Mouse (Mus musculus) intestine, embryonic 14.5 days (tissue): ENCODE data around the gene Radil. TPM values are rescaled to one million over a fixed set of nuclear protein-coding genes. Genes with fewer than 3 reads are reported as not detected.

Experiments
- ATAC-seq: fragments of 200-750 bp; cut with Nextera tagmentation; replicated peaks from 2 replicates; pipeline ENCODE4 v1.8.0; 2017; ENCODE audit warnings: low read depth, moderate number of reproducible peaks, moderate TSS enrichment, moderate library complexity; ENCODE audit not compliant: low FRiP score, low TSS enrichment
- DNase-seq: peaks from one replicate; pipeline ENCODE4 v3.0.0-alpha.2; 2018; ENCODE audit warnings: low spot score
- H3K27ac ChIP-seq: fragments of 300-500 bp; sonication (generic); 2 replicates; pipeline ENCODE4 v1.5.1; 2014; ENCODE audit warnings: low read depth, mild to moderate bottlenecking, control low read depth
- H3K27me3 ChIP-seq: fragments of 300-500 bp; sonication (generic); replicated peaks from 2 replicates; pipeline ENCODE4 v1.6.1; 2014; ENCODE audit warnings: low read length, control low read depth; ENCODE audit not compliant: control insufficient read depth, insufficient read depth
- H3K36me3 ChIP-seq: fragments of 300-500 bp; sonication (generic); 2 replicates; pipeline ENCODE4 v1.6.1; 2014; ENCODE audit warnings: low read length, control low read depth; ENCODE audit not compliant: control insufficient read depth, insufficient read depth
- H3K4me1 ChIP-seq: fragments of 300-500 bp; sonication (generic); replicated peaks from 2 replicates; pipeline ENCODE4 v1.6.1; 2014; ENCODE audit warnings: low read length, control low read depth, mixed read lengths; ENCODE audit not compliant: control insufficient read depth, insufficient read depth
- H3K4me2 ChIP-seq: fragments of 300-500 bp; sonication (generic); 2 replicates; pipeline ENCODE4 v1.6.1; 2014; ENCODE audit warnings: low read length
- H3K4me3 ChIP-seq: fragments of 300-500 bp; sonication (generic); 2 replicates; pipeline ENCODE4 v1.5.1; 2014; ENCODE audit warnings: low read depth, low read length, control low read depth, mixed read lengths
- H3K9ac ChIP-seq: fragments of 300-500 bp; sonication (generic); 2 replicates; pipeline ENCODE4 v1.6.1; 2014; ENCODE audit warnings: mild to moderate bottlenecking, low read length
- H3K9me3 ChIP-seq: fragments of 300-500 bp; sonication (generic); 2 replicates; pipeline ENCODE4 v1.6.1; 2016; ENCODE audit warnings: low read length, control low read depth; ENCODE audit not compliant: control insufficient read depth
- WGBS: fragments of 180-500 bp; shearing (Covaris S2); extraction: QIAGEN DNeasy Blood & Tissue Kit; methylation state at CpG from one replicate; pipeline ENCODE4 v1.1.7; 2014; 5-methylcytosine and 5-hydroxymethylcytosine counted together
- polyA plus RNA-seq: library from polyadenylated mRNA; unstranded; fragments of >200 nt; fragmentation: Nextera tagmentation; extraction: Ambion mirVana; gene quantifications from 2 replicates; pipeline ENCODE4 v1.2.1, GENCODE M21; 2014

Gene Radil
- polyA plus RNA-seq, 1 experiment from 2014 or later = 2.5 TPM

DNA sequence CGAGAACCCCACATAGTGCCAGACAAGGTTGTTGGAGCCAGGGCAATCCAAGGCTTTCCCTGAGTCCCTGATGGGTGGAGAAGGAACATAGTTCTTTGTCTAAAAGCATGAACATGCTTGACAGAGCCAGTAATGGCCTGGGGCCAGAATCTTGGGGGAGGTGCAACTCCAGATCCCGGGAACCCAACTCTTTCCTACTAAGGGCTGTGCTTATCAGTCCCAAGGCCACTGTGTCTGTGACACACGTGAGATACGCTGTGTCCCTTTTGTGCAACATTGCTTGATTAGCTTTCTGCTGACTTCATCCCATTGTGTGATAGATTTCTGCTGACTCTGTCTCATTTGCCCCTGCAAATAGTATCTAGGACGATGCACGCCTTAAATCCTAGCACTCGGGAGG, 25.9 kb upstream of the Radil start:
- DNase-seq (no peak), ATAC-seq (no peak)
- WGBS = 87% methylated on average over 7 of the region's 7 CpGs
- Histone ChIP-seq H3K27ac (no peak overlapping the region), H3K9ac (no peak overlapping the region), H3K4me2 (no peak overlapping the region), H3K4me1 (no peaks in the 10 kb centered on the region), H3K4me3 (no peak overlapping the region), H3K27me3 (no peaks in the 10 kb centered on the region), H3K36me3 (no peaks in the 10 kb centered on the region), H3K9me3 (no peaks in the 10 kb centered on the region)

- Histone ChIP-seq H3K9me3 (no peaks in the 10 kb centered on the region), H3K36me3 (no peaks in the 10 kb centered on the region), H3K27me3 (no peaks in the 10 kb centered on the region), H3K27ac (no peak overlapping the region), H3K9ac (no peak overlapping the region), H3K4me1 (no peaks in the 10 kb centered on the region), H3K4me3 (no peak overlapping the region), H3K4me2 (no peak overlapping the region)
- ATAC-seq (no peak), DNase-seq (no peak)
- 83% methylated on average over 8 of the region's 8 CpGs for WGBS
These were observed 23.6 kb upstream of the Radil start for GRCm38 (mm10) chr5:142574323-142575057.

- H3K4me2 ChIP-seq = no peak overlapping the region
- DNase-seq = no peak
- H3K36me3 ChIP-seq = no peaks in the 10 kb centered on the region
- H3K27ac ChIP-seq = no peak overlapping the region
- H3K4me3 ChIP-seq = no peak overlapping the region
- H3K9me3 ChIP-seq = no peaks in the 10 kb centered on the region; the same call in 1 of the 2 replicates
- H3K9ac ChIP-seq = no peak overlapping the region
- no peaks in the 10 kb centered on the region for H3K4me1 ChIP-seq
- no peak for ATAC-seq
- no peaks in the 10 kb centered on the region for H3K27me3 ChIP-seq
- 94% methylated on average over 1 of the region's 1 CpGs for WGBS
These were observed 13.7 kb upstream of the Radil start for GRCm38 (mm10) chr5:142564606-142565005.

DNA sequence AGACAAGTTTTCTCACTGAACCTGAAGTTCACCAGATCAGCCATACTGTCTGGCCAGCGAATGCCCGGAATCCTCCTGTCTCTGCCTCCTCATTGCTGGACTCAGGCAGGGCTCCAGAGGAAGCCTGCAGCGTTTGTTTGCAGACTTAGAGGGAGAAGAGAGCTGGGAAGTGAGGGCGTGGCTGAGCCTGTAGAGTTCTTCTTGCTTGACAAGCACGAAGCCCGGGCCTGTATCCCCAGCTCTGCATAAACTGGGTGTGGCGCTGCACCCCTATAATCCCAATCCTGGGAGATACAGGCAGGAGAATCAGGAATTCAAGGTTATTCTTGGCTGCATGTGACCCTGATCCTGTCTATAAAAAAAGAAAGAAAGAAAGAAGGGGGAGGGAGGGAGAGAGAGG, 9.4 kb upstream of the Radil start:
- Histone ChIP-seq H3K27ac (no peak overlapping the region), H3K9ac (no peak overlapping the region), H3K27me3 (no peaks in the 10 kb centered on the region), H3K4me2 (no peak overlapping the region), H3K4me1 (no peaks in the 10 kb centered on the region), H3K4me3 (no peak overlapping the region), H3K9me3 (no peaks in the 10 kb centered on the region), H3K36me3 (no peaks in the 10 kb centered on the region)
- DNase-seq (no peak), ATAC-seq (no peak)
- 47% methylated on average over 7 of the region's 7 CpGs for WGBS

DNA sequence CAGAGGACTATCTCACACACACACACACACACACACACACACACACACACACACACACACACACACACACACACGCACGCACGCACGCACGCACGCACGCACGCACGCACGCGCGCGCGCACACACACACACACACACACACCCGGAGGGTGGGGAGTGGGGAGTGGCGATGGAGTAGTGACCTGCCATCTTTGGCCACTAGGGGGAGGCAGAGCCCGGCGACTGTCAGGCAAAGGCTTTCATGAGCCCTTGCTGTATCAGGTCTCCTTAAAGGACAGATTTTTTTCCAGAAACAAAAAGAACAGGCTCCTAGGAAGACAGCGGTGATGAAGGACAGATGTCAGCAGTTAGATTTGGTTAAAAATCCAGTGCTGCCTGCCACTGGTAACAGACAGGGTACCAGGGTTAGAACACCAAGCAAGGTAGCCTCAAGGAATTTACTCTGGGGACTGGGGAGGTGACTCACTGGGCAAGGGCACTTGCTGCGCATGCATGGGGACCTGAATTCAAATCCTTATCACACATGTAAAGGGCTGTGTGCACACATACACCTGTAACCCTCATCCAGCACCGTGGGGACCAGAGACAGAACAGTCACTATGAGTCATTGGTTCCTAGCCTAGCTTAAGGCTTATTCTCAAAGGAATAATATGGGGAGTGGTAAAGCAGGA, 6.6 kb upstream of the Radil start:
- 33% methylated on average over 21 of the region's 21 CpGs for WGBS
- Histone ChIP-seq H3K4me1 (no peaks in the 10 kb centered on the region), H3K4me3 (no peak overlapping the region), H3K9me3 (no peaks in the 10 kb centered on the region), H3K4me2 (no peak overlapping the region), H3K27me3 (no peaks in the 10 kb centered on the region), H3K27ac (no peak overlapping the region), H3K36me3 (no peaks in the 10 kb centered on the region), H3K9ac (no peak overlapping the region)
- DNase-seq = peak; percentile 87
- ATAC-seq = 0 out of 2 replicates have a peak, but pooled peaks have one; percentile 79

DNA sequence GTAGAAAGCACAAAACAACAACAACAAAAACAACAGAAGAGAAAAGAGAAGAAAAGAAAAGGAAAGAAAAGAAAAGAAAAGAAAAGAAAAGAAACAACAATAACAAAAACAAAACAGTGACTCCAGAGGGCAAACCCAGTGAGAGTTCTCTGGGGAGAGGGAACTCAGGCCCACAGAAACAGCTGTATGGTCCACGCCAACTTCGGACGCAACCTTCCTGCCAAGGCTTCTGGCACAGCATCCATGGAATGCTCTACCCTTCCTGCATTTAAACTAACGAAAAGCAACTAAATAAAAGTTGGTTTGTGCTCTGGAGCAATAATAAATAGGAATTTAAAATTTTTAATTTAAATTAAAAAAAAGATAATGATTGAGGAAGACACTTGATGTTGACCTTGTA, 5.8 kb upstream of the Radil start:
- ATAC-seq = no peak

GRCm38 (mm10) chr5:142555866-142556265, 5.0 kb upstream of the Radil start:
- 87% methylated on average over 5 of the region's 5 CpGs for WGBS
- H3K36me3 ChIP-seq = no peaks in the 10 kb centered on the region

More for the DNA sequence above, 5.8 kb upstream of the Radil start:
- Histone ChIP-seq H3K27ac (no peak overlapping the region), H3K4me2 (no peak overlapping the region), H3K36me3 (no peaks in the 10 kb centered on the region), H3K9me3 (no peaks in the 10 kb centered on the region), H3K27me3 (no peaks in the 10 kb centered on the region), H3K4me3 (no peak overlapping the region), H3K9ac (no peak overlapping the region), H3K4me1 (no peaks in the 10 kb centered on the region)
- no peak for DNase-seq
- WGBS = 97% methylated on average over 4 of the region's 4 CpGs

GRCm38 (mm10) chr5:142549961-142550705, 765 bp downstream of the Radil start:
- H3K9me3 ChIP-seq = no peaks in the 10 kb centered on the region
- H3K4me3 ChIP-seq = peak overlapping the region; percentile 49
- under 1% methylated on average over 31 of the region's 31 CpGs for WGBS
- peaks cover 12% of the 10 kb centered on the region for H3K4me1 ChIP-seq
- peak; percentile 80 for DNase-seq
- ATAC-seq = peak; percentile 40
- H3K36me3 ChIP-seq = no peaks in the 10 kb centered on the region
- H3K27me3 ChIP-seq = 0 out of 2 replicates have a peak, but pooled peaks cover 2% of the 10 kb centered on the region
- H3K9ac ChIP-seq = peak overlapping the region; percentile 44
- peak overlapping the region; percentile 5; the same call in 1 of the 2 replicates for H3K27ac ChIP-seq
- peak overlapping the region; percentile 100 for H3K4me2 ChIP-seq

More at GRCm38 (mm10) chr5:142555866-142556265, 5.0 kb upstream of the Radil start:
- no peak overlapping the region for H3K4me2 ChIP-seq
- H3K27ac ChIP-seq = no peak overlapping the region
- ATAC-seq = no peak
- H3K9ac ChIP-seq = no peak overlapping the region
- no peaks in the 10 kb centered on the region for H3K27me3 ChIP-seq
- DNase-seq = no peak
- H3K4me3 ChIP-seq = no peak overlapping the region
- H3K9me3 ChIP-seq = no peaks in the 10 kb centered on the region
- H3K4me1 ChIP-seq = no peaks in the 10 kb centered on the region
